Mouse (Mus musculus) limb, embryonic 10.5 days (tissue): ENCODE measurements around the gene Bax. TPM values are rescaled to one million over a fixed set of nuclear protein-coding genes. Genes with fewer than 3 reads are reported as not detected.
A peak's percentile ranks its signal among the peaks of the same experiment; 100 is the strongest.

ENCODE experiments used
- DNase-seq: peaks from one replicate; pipeline ENCODE4 v3.0.0-alpha.2; 2017; ENCODE audit warnings: low spot score
- H3K27ac ChIP-seq: fragments of 300-500 bp; sonication (generic); 2 replicates; pipeline ENCODE4 v1.5.1; 2016; ENCODE audit warnings: mild to moderate bottlenecking
- H3K27me3 ChIP-seq: fragments of 300-500 bp; sonication (generic); 2 replicates; pipeline ENCODE4 v1.6.1; 2016; ENCODE audit warnings: low read depth, mild to moderate bottlenecking; ENCODE audit not compliant: poor library complexity, severe bottlenecking
- H3K36me3 ChIP-seq: fragments of 300-500 bp; sonication (generic); 2 replicates; pipeline ENCODE4 v1.6.1; 2016; ENCODE audit warnings: mild to moderate bottlenecking, moderate library complexity
- H3K4me1 ChIP-seq: fragments of 300-500 bp; sonication (generic); 2 replicates; pipeline ENCODE4 v1.6.1; 2016
- H3K4me3 ChIP-seq: fragments of 300-500 bp; sonication (generic); 2 replicates; pipeline ENCODE4 v1.5.1; 2016; ENCODE audit warnings: mild to moderate bottlenecking, moderate library complexity
- H3K9me3 ChIP-seq: fragments of 300-500 bp; sonication (generic); replicated peaks from 2 replicates; pipeline ENCODE4 v1.6.1; 2016; ENCODE audit warnings: mild to moderate bottlenecking
- WGBS: fragments of 180-500 bp; shearing (Covaris S2); methylation state at CpG from one replicate; pipeline ENCODE4 v1.1.7; 2016; 5-methylcytosine and 5-hydroxymethylcytosine counted together
- polyA plus RNA-seq: library from polyadenylated mRNA; unstranded; fragments of >200 nt; fragmentation: Nextera tagmentation; extraction: Ambion mirVana; gene quantifications from 2 replicates; pipeline ENCODE4 v1.2.1, GENCODE M21; 2016

Gene Bax
- polyA plus RNA-seq = 248 and 297 TPM in 2 replicates

GRCm38 (mm10) chr7:45466283-45467089 is at the start of gene Bax:
Gene Bax (minus strand): TSS chr7:45466898.
- Histone ChIP-seq H3K4me1 (peaks cover 27% of the 10 kb centered on the region), H3K9me3 (no peaks in the 10 kb centered on the region), H3K27me3 (no peaks in the 10 kb centered on the region), H3K36me3 (peaks cover 43% of the 10 kb centered on the region), H3K27ac (peak within 1 kb of the TSS; percentile 93), H3K4me3 (peak within 1 kb of the TSS; percentile 92)
- under 1% methylated on average over 58 of the region's 58 CpGs for WGBS
- DNase-seq = peak; percentile 99

- WGBS = 17% methylated on average over 16 of the region's 16 CpGs
- no peak overlapping the region for H3K27ac ChIP-seq
- H3K4me1 ChIP-seq = peaks cover 11% of the 10 kb centered on the region
- no peaks in the 10 kb centered on the region for H3K36me3 ChIP-seq
- H3K9me3 ChIP-seq = no peaks in the 10 kb centered on the region
- no peaks in the 10 kb centered on the region for H3K27me3 ChIP-seq
- DNase-seq = peak; percentile 45
- H3K4me3 ChIP-seq = peak overlapping the region; percentile 7
Observed at GRCm38 (mm10) chr7:45515436-45515835, 48.7 kb upstream of the Bax start.

- 85% methylated on average over 7 of the region's 7 CpGs for WGBS
- H3K9me3 ChIP-seq = no peaks in the 10 kb centered on the region
- no peak overlapping the region for H3K4me3 ChIP-seq
- peaks cover 16% of the 10 kb centered on the region for H3K4me1 ChIP-seq
- no peak overlapping the region for H3K27ac ChIP-seq
- no peaks in the 10 kb centered on the region for H3K36me3 ChIP-seq
- H3K27me3 ChIP-seq = no peaks in the 10 kb centered on the region
- no peak for DNase-seq
Observed at GRCm38 (mm10) chr7:45514411-45514810, 47.7 kb upstream of the Bax start.

GRCm38 (mm10) chr7:45509912-45510787 is 43.5 kb upstream of the Bax start, which contains the start of gene Nucb1:
Gene Nucb1 (minus strand): TSS chr7:45510406.
- Histone ChIP-seq H3K4me3 (peak within 1 kb of the TSS; percentile 75), H3K36me3 (peaks cover 34% of the 10 kb centered on the region), H3K27ac (peak within 1 kb of the TSS; percentile 95), H3K4me1 (peaks cover 16% of the 10 kb centered on the region), H3K9me3 (no peaks in the 10 kb centered on the region), H3K27me3 (no peaks in the 10 kb centered on the region)
- WGBS = under 1% methylated on average over 44 of the region's 44 CpGs
- DNase-seq = peak; percentile 89

GRCm38 (mm10) chr7:45509181-45509882 is 42.6 kb upstream of the Bax start:
- no peak for DNase-seq
- H3K36me3 ChIP-seq = peaks cover 42% of the 10 kb centered on the region
- peaks cover 15% of the 10 kb centered on the region for H3K4me1 ChIP-seq
- H3K9me3 ChIP-seq = no peaks in the 10 kb centered on the region
- no peaks in the 10 kb centered on the region for H3K27me3 ChIP-seq
- peak overlapping the region; percentile 75 for H3K4me3 ChIP-seq
- 38% methylated on average over 19 of the region's 19 CpGs for WGBS
- peak overlapping the region; percentile 95 for H3K27ac ChIP-seq

GRCm38 (mm10) chr7:45508561-45508960 is 41.9 kb upstream of the Bax start:
- Histone ChIP-seq H3K9me3 (no peaks in the 10 kb centered on the region), H3K27ac (0 out of 2 replicates have a peak overlapping the region, but pooled peaks have one; percentile 14), H3K36me3 (peaks cover 44% of the 10 kb centered on the region), H3K4me1 (peaks cover 15% of the 10 kb centered on the region), H3K4me3 (peak overlapping the region; percentile 75), H3K27me3 (no peaks in the 10 kb centered on the region)
- no peak for DNase-seq
- WGBS = 87% methylated on average over 6 of the region's 6 CpGs

GRCm38 (mm10) chr7:45507583-45507982 is 40.9 kb upstream of the Bax start:
- DNase-seq = no peak
- peaks cover 53% of the 10 kb centered on the region for H3K36me3 ChIP-seq
- WGBS = 96% methylated on average over 6 of the region's 6 CpGs
- peaks cover 15% of the 10 kb centered on the region for H3K4me1 ChIP-seq
- no peak overlapping the region for H3K4me3 ChIP-seq
- H3K9me3 ChIP-seq = no peaks in the 10 kb centered on the region
- H3K27me3 ChIP-seq = no peaks in the 10 kb centered on the region
- no peak overlapping the region for H3K27ac ChIP-seq

- 97% methylated on average over 6 of the region's 6 CpGs for WGBS
- Histone ChIP-seq H3K27ac (no peak overlapping the region), H3K36me3 (peaks cover 98% of the 10 kb centered on the region), H3K9me3 (no peaks in the 10 kb centered on the region), H3K27me3 (no peaks in the 10 kb centered on the region), H3K4me3 (no peak overlapping the region), H3K4me1 (no peaks in the 10 kb centered on the region)
- no peak for DNase-seq
Observed at GRCm38 (mm10) chr7:45498427-45498826, 31.7 kb upstream of the Bax start.

- 85% methylated on average over 9 of the region's 9 CpGs for WGBS
- H3K27ac ChIP-seq = no peak overlapping the region
Observed at GRCm38 (mm10) chr7:45494548-45494947, 27.9 kb upstream of the Bax start.

GRCm38 (mm10) chr7:45492951-45493350 is 26.3 kb upstream of the Bax start:
- H3K27me3 ChIP-seq = no peaks in the 10 kb centered on the region
- peaks cover 30% of the 10 kb centered on the region for H3K4me1 ChIP-seq
- 97% methylated on average over 5 of the region's 5 CpGs for WGBS
- H3K9me3 ChIP-seq = no peaks in the 10 kb centered on the region
- no peak overlapping the region for H3K27ac ChIP-seq
- H3K4me3 ChIP-seq = no peak overlapping the region
- peaks cover 61% of the 10 kb centered on the region for H3K36me3 ChIP-seq
- DNase-seq = no peak

More at GRCm38 (mm10) chr7:45494548-45494947, 27.9 kb upstream of the Bax start:
- no peak for DNase-seq
- peaks cover 77% of the 10 kb centered on the region for H3K36me3 ChIP-seq
- H3K4me1 ChIP-seq = peaks cover 16% of the 10 kb centered on the region
- no peaks in the 10 kb centered on the region for H3K9me3 ChIP-seq
- H3K27me3 ChIP-seq = no peaks in the 10 kb centered on the region
- H3K4me3 ChIP-seq = no peak overlapping the region

- H3K27me3 ChIP-seq = no peaks in the 10 kb centered on the region
- no peaks in the 10 kb centered on the region for H3K9me3 ChIP-seq
- H3K27ac ChIP-seq = no peak overlapping the region
- DNase-seq = no peak
- peaks cover 55% of the 10 kb centered on the region for H3K36me3 ChIP-seq
- no peak overlapping the region for H3K4me3 ChIP-seq
- peaks cover 33% of the 10 kb centered on the region for H3K4me1 ChIP-seq
- WGBS = 96% methylated on average over 8 of the region's 8 CpGs
Observed at GRCm38 (mm10) chr7:45492225-45492844, 25.6 kb upstream of the Bax start.

- Histone ChIP-seq H3K27ac (0 out of 2 replicates have a peak overlapping the region, but pooled peaks have one; percentile 31), H3K4me3 (no peak overlapping the region)
- WGBS = 24% methylated on average over 3 of the region's 3 CpGs
Observed at GRCm38 (mm10) chr7:45491264-45491663, 24.6 kb upstream of the Bax start.

More at GRCm38 (mm10) chr7:45491264-45491663, 24.6 kb upstream of the Bax start:
- DNase-seq = no peak
- Histone ChIP-seq H3K9me3 (no peaks in the 10 kb centered on the region), H3K36me3 (peaks cover 47% of the 10 kb centered on the region), H3K27me3 (no peaks in the 10 kb centered on the region), H3K4me1 (peaks cover 33% of the 10 kb centered on the region)
